Mouse (Mus musculus) E14TG2a.4 (cell line): ENCODE measurements around the gene Ap2a2.
A peak's percentile ranks its signal among the peaks of the same experiment; 100 is the strongest.

Experiments used
- CTCF ChIP-seq: conservative IDR thresholded peaks from 2 replicates; pipeline ENCODE4 v1.5.1; 2014; ENCODE audit warnings: low read length
- NANOG ChIP-seq: IDR thresholded peaks from 2 replicates; pipeline ENCODE4 v1.6.1; 2014; ENCODE audit warnings: borderline replicate concordance, low read length, mixed read lengths
- POU5F1 ChIP-seq: IDR thresholded peaks from 2 replicates; pipeline ENCODE4 v1.6.1; 2014; ENCODE audit warnings: low read length, borderline replicate concordance

GRCm38 (mm10) chr7:141643160-141643559 lies 81.2 kb downstream of the Ap2a2 start:
- TF ChIP-seq CTCF: peak; percentile 54
- no peak for TF ChIP-seq NANOG
- TF ChIP-seq POU5F1: no peak
